Mouse (Mus musculus) kidney, adult 2 months (tissue): ENCODE data around the gene Icos. TPM values are rescaled to one million over a fixed set of nuclear protein-coding genes. Genes with fewer than 3 reads are reported as not detected.

Experiments used
- DNase-seq: peaks from one replicate; pipeline ENCODE4 v3.0.0; 2021
- H3K27ac ChIP-seq: fragments of 200-500 bp; 2 replicates; pipeline ENCODE4 v1.5.1; 2012; ENCODE audit warnings: low read depth, low read length, control low read depth, inconsistent platforms; ENCODE audit not compliant: insufficient read depth
- H3K27me3 ChIP-seq: fragments of 200-500 bp; replicated peaks from 2 replicates; pipeline ENCODE4 v1.6.1; 2012; ENCODE audit warnings: mild to moderate bottlenecking, moderate library complexity, low read length, inconsistent platforms; ENCODE audit not compliant: control insufficient read depth, insufficient read depth
- H3K36me3 ChIP-seq: fragments of 200-500 bp; 2 replicates; pipeline ENCODE4 v1.6.1; 2012; ENCODE audit warnings: mild to moderate bottlenecking, moderate library complexity, low read length, inconsistent platforms; ENCODE audit not compliant: control insufficient read depth, insufficient read depth
- H3K4me1 ChIP-seq: fragments of 200-500 bp; 2 replicates; pipeline ENCODE4 v1.6.1; 2011; ENCODE audit warnings: low read length; ENCODE audit not compliant: control insufficient read depth, insufficient read depth
- H3K4me3 ChIP-seq: fragments of 200-500 bp; 2 replicates; pipeline ENCODE4 v1.5.1; 2011; ENCODE audit warnings: mild to moderate bottlenecking, low read depth, low read length, control low read depth; ENCODE audit not compliant: insufficient read depth
- CTCF ChIP-seq: fragments of 200-500 bp; conservative IDR thresholded peaks from 2 replicates; pipeline ENCODE4 v1.5.1; 2011; ENCODE audit warnings: low read depth, mild to moderate bottlenecking, control low read depth, low read length, moderate library complexity, mixed read lengths; ENCODE audit not compliant: insufficient read depth, insufficient read length
- POLR2A ChIP-seq: fragments of 200-500 bp; IDR thresholded peaks from one replicate; pipeline ENCODE4 v1.6.1; 2011; ENCODE audit warnings: low read depth, low read length, control low read depth
- WGBS: fragments of 180-500 bp; shearing (Covaris S2); methylation state at CpG from one replicate; pipeline ENCODE4 v1.1.7; 2018; 5-methylcytosine and 5-hydroxymethylcytosine counted together
- polyA plus RNA-seq: library from polyadenylated mRNA; depleted of rRNA; stranded (reverse); fragments of >200 nt; gene quantifications from 2 replicates; pipeline ENCODE4 v1.2.3, GENCODE M21; 2012

The Icos gene
- polyA plus RNA-seq, 1 experiment = 0.39 TPM

- Histone ChIP-seq H3K4me1 (no peaks in the 10 kb centered on the region), H3K36me3 (no peaks in the 10 kb centered on the region), H3K27me3 (no peaks in the 10 kb centered on the region), H3K4me3 (no peak overlapping the region), H3K27ac (no peak overlapping the region)
- TF ChIP-seq CTCF = no peak
- no peak for TF ChIP-seq POLR2A
- WGBS = 87% methylated on average over 3 of the region's 3 CpGs
- DNase-seq = no peak
Observed at GRCm38 (mm10) chr1:60940023-60940422, 37.7 kb upstream of the Icos start.

DNA sequence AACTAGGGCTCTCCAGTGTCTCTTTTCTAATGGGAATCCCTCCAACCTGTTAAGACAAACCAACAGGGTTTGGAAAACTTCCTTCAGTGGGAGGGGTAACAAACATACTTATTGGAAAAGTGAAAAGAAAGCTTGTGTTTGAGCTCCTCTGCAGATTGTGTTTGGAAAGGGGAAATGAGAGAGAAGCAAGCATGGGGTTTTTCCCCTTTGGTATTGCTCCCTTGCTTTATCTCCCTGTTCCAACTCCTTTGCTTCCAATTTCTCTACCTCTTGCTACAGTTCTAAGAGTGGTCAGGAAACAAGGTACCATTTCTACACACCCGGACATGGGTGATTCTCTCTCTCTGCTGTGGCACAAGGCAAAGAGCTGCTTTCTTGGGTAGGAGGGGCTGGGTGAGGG is 37.1 kb upstream of the Icos start:
- WGBS = 84% methylated on average over 1 of the region's 1 CpGs
- Histone ChIP-seq H3K27me3 (no peaks in the 10 kb centered on the region), H3K27ac (no peak overlapping the region), H3K4me1 (no peaks in the 10 kb centered on the region), H3K4me3 (no peak overlapping the region), H3K36me3 (no peaks in the 10 kb centered on the region)
- no peak for DNase-seq
- TF ChIP-seq CTCF = no peak
- TF ChIP-seq POLR2A = no peak

DNA sequence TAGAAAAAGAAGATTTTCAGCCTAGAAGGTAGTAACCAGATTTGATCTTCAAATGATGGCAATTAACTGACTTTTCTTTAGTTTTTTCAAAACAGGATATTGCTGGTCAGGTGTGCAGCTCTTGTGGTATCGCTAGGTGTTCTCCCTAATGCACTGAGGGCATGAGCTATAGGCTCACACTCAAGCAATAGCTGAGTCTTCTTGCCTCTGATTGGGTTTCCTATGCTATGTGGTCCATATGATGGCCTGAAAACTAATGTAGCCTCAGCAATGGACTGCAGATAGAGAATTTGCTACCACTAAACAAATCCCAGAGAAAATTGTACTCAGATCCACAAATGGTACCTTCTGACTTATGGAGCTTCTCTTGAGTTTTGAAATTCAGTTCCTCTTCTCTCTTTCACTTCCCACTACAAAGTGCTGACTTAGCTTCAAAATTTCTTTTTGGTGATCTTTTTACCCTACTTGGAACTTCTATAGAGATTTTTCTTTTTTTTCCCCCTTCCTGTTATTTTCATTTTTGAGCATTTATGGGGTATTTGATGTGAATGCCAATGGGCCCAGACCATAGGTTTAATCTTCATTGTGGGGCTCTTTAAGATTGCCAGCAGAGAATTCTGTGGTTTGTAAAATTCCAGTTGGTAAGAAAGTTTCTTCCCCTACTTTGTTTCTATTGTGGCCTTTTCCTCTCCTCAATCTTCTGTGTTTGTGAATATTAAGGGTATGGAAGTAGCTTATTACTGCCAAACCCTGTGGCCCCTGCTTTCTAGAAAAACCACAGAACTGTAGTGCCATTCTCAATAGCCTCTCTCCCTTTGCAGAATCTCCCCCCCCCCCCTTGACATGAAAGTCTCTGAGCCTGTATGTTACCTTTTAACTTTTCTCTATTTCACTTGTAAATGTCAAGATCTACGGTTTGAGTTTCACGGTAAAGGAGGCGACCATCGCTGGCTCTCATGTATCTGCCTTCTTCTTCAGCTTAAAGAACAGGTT is 36.4 kb upstream of the Icos start:
- DNase-seq = no peak
- Histone ChIP-seq H3K4me1 (no peaks in the 10 kb centered on the region), H3K27ac (no peak overlapping the region), H3K36me3 (no peaks in the 10 kb centered on the region), H3K27me3 (no peaks in the 10 kb centered on the region), H3K4me3 (no peak overlapping the region)
- no peak for TF ChIP-seq CTCF
- TF ChIP-seq POLR2A = no peak
- WGBS = over 99% methylated on average over 5 of the region's 5 CpGs

DNA sequence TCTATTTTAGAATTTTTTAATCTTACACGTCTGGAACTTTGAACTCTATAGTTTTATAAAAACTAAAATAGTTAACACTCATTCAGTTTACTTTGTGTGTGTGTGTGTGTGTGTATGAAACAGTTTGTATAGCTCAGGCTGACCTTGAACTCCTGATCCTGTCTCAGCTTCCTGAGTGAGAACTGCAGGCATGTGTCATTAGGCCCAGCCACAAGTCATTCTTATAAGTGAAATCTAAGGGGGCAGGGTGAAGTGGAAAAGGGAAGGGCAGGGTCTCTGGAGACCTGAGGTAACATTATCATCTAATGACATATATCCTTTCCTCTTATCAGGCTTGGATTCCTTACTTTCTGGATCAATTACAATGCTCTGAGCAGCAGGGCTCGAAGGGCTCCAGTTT is 34.8 kb upstream of the Icos start:
- H3K4me1 ChIP-seq = no peaks in the 10 kb centered on the region

GRCm38 (mm10) chr1:60945633-60946401 is 31.9 kb upstream of the Icos start:
- no peak overlapping the region for H3K27ac ChIP-seq
- H3K4me1 ChIP-seq = no peaks in the 10 kb centered on the region
- H3K27me3 ChIP-seq = no peaks in the 10 kb centered on the region
- 81% methylated on average over 8 of the region's 8 CpGs for WGBS
- DNase-seq = no peak
- no peaks in the 10 kb centered on the region for H3K36me3 ChIP-seq
- no peak overlapping the region for H3K4me3 ChIP-seq
- TF ChIP-seq POLR2A (no peak), CTCF (no peak)

More for the DNA sequence above, 34.8 kb upstream of the Icos start:
- no peak for TF ChIP-seq POLR2A
- no peak for TF ChIP-seq CTCF
- H3K27me3 ChIP-seq = no peaks in the 10 kb centered on the region
- 91% methylated on average over 2 of the region's 2 CpGs for WGBS
- H3K4me3 ChIP-seq = no peak overlapping the region
- H3K27ac ChIP-seq = no peak overlapping the region
- H3K36me3 ChIP-seq = no peaks in the 10 kb centered on the region
- no peak for DNase-seq

DNA sequence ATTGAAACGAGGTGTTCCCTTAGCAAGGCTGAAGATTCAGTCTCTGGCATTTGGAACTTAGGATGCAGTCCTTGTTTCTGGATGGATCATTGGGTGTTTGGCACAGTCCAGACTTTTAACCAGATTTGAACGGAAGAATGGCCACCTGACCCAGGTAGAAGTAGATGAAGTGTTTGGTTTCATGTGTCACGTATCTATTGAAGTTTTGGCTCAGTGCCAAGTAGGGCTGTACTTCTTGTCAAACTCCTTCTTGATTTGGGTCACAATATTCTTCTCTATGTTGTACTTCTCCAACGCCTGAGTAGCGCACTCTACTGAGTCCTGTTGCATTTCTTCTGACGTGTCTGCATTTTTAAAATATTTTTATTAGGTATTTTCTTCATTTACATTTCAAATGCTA is 29.6 kb upstream of the Icos start:
- WGBS = 75% methylated on average over 6 of the region's 6 CpGs
- H3K27ac ChIP-seq = no peak overlapping the region

DNA sequence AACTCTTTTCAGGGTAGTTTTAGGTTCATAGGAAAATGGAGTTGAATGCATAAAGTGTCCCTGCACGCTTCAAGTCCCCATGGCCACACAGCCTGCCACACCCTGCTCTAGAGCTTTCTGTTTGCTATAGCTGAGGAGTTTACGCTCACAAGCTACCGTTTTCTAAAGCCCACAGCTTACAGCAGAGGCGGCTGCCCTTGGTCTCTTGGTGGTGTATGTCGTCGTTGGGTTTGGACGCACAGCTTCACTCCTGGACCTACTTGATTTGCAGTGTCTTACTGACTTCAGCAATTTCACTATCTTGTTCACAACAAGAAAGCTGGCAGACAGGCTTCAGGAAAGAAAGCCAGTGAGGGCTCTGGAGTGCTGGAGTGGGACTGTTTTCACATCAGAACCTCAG is 24.8 kb upstream of the Icos start:
- H3K27me3 ChIP-seq = no peaks in the 10 kb centered on the region
- no peak overlapping the region for H3K27ac ChIP-seq
- no peaks in the 10 kb centered on the region for H3K4me1 ChIP-seq
- DNase-seq = no peak
- no peaks in the 10 kb centered on the region for H3K36me3 ChIP-seq
- H3K4me3 ChIP-seq = no peak overlapping the region
- TF ChIP-seq CTCF = no peak
- 73% methylated on average over 7 of the region's 7 CpGs for WGBS

More for the DNA sequence above, 29.6 kb upstream of the Icos start:
- Histone ChIP-seq H3K4me1 (no peaks in the 10 kb centered on the region), H3K36me3 (no peaks in the 10 kb centered on the region), H3K4me3 (no peak overlapping the region), H3K27me3 (no peaks in the 10 kb centered on the region)
- TF ChIP-seq POLR2A (no peak), CTCF (no peak)
- no peak for DNase-seq
